Mouse (Mus musculus): ENCODE measurements around the gene Slc4a1ap. TPM values are rescaled to one million over a fixed set of nuclear protein-coding genes. Genes with fewer than 3 reads are reported as not detected.

Slc4a1ap gene
- total and polyA plus RNA-seq, 2 experiments from 2014 or later = 25.6 to 29.3 TPM

- no peak overlapping the region for H3K27ac ChIP-seq (ENCODE audit: low read depth, low read length)
- no peak for TF ChIP-seq CTCF (IDR thresholded peaks at IDR 0.05; ENCODE audit: low read depth)
- H3K27me3 ChIP-seq (ENCODE audit: insufficient read depth, low read length) = no peaks in the 10 kb centered on the region
- no peak overlapping the region for H3K4me3 ChIP-seq (ENCODE audit: low read depth, low read length)
- H3K9ac ChIP-seq = no peak overlapping the region
- 91% methylated on average over 2 of the region's 2 CpGs for WGBS
- no peak overlapping the region for H3K4me2 ChIP-seq (ENCODE audit: low read depth)
- H3K4me1 ChIP-seq (ENCODE audit: insufficient read depth) = no peaks in the 10 kb centered on the region
- ATAC-seq = no peak
- no peaks in the 10 kb centered on the region for H3K9me3 ChIP-seq (ENCODE audit: low read length)
- peaks cover 73% of the 10 kb centered on the region for H3K36me3 ChIP-seq (ENCODE audit: insufficient read depth)
- DNase-seq = no peak
These were observed 8.4 kb downstream of the Slc4a1ap start for GRCm38 (mm10) chr5:31535228-31535627.

DNA sequence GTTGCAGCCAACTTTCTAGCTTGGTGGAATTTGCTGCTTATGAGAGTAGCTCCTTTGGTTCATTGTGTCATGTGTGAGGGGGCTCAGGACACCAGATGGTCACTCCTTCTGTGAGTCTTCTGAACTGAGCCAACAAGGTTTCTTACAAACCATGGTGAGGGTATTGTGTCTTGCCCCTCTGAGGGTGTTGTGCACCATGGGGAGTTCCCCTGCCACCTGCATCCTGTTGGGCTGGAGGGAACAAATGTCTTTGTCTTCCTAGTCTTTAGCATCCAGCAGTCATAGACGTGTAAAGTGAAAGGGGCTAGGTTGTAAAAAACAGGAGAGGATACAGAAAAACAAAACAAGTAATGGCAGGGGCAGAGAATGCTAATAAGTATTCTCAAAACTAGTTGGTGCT is 32.6 kb downstream of the Slc4a1ap start:
- 28% methylated on average over 1 of the region's 1 CpGs for WGBS
- Histone ChIP-seq H3K4me3 (ENCODE audit: low read depth, low read length) (no peak overlapping the region), H3K4me1 (ENCODE audit: insufficient read depth) (no peaks in the 10 kb centered on the region), H3K27ac (ENCODE audit: low read depth, low read length) (no peak overlapping the region), H3K4me2 (ENCODE audit: low read depth) (no peak overlapping the region), H3K36me3 (ENCODE audit: insufficient read depth) (peaks cover 35% of the 10 kb centered on the region), H3K9ac (no peak overlapping the region), H3K27me3 (ENCODE audit: insufficient read depth, low read length) (no peaks in the 10 kb centered on the region), H3K9me3 (ENCODE audit: low read length) (no peaks in the 10 kb centered on the region)
- DNase-seq = no peak
- ATAC-seq = no peak
- TF ChIP-seq CTCF (IDR thresholded peaks at IDR 0.05; ENCODE audit: low read depth) = no peak

DNA sequence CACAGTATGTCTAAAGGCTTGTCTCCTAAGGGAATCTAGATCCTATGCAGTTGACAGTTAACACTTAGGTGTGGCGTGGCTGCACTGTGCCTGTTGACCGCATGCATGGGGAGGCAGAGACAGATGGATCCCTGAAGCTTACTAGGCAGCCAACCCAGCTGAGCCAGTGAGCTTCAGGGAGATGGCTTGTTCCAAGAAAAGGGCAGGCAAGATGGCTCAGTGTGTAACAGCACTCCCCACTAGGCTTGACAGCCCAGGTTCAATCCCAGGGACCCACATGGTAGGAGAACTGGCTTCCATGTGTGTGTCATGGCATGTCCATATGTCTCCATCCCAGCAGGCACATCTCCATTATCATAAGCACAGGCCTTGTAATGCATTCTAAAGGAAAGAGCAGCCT is 33.6 kb downstream of the Slc4a1ap start:
- DNase-seq = no peak
- H3K4me3 ChIP-seq (ENCODE audit: low read depth, low read length) = no peak overlapping the region
- no peaks in the 10 kb centered on the region for H3K4me1 ChIP-seq (ENCODE audit: insufficient read depth)
- peaks cover 28% of the 10 kb centered on the region for H3K36me3 ChIP-seq (ENCODE audit: insufficient read depth)
- TF ChIP-seq CTCF (IDR thresholded peaks at IDR 0.05; ENCODE audit: low read depth) = no peak
- no peaks in the 10 kb centered on the region for H3K9me3 ChIP-seq (ENCODE audit: low read length)
- no peaks in the 10 kb centered on the region for H3K27me3 ChIP-seq (ENCODE audit: insufficient read depth, low read length)
- ATAC-seq = no peak
- no peak overlapping the region for H3K27ac ChIP-seq (ENCODE audit: low read depth, low read length)
- H3K9ac ChIP-seq = no peak overlapping the region
- WGBS = 91% methylated on average over 2 of the region's 2 CpGs
- H3K4me2 ChIP-seq (ENCODE audit: low read depth) = no peak overlapping the region

DNA sequence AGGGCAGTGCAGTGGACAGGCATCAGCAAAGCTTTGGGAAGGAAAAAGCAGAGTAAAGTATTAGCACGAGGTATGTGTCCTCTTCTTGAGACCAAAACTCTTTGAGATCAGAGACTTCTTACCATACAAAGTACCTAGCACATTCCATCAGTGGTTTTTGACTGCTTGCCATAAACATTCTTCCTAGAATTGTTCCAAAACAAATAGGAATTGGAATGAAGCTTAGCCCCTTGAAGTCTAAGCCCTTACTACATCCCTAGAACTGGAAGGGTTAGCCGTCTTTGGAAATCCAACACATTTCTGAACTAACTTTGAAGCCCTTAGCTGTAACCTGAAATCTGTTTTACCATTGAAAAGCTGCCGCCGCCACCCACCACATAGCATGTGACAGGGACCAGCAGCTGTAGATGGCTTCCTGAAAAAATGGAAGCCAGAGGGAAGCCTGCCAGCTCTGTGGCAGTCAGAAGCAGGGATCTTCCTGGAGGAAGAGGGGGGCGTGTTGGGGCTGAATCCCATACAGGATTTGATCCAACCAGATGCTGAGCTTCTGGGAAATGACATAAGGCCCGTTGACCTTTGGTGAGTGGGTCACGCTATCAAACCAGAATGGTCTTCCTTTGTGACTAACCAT is 35.4 kb downstream of the Slc4a1ap start:
- no peak overlapping the region for H3K9ac ChIP-seq
- H3K27me3 ChIP-seq (ENCODE audit: insufficient read depth, low read length) = no peaks in the 10 kb centered on the region
- H3K9me3 ChIP-seq (ENCODE audit: low read length) = no peaks in the 10 kb centered on the region
- 81% methylated on average over 7 of the region's 7 CpGs for WGBS
- peak; percentile 35 for DNase-seq
- H3K27ac ChIP-seq (ENCODE audit: low read depth, low read length) = no peak overlapping the region
- H3K4me3 ChIP-seq (ENCODE audit: low read depth, low read length) = no peak overlapping the region
- no peak for ATAC-seq
- no peak overlapping the region for H3K4me2 ChIP-seq (ENCODE audit: low read depth)
- peaks cover 25% of the 10 kb centered on the region for H3K36me3 ChIP-seq (ENCODE audit: insufficient read depth)
- no peaks in the 10 kb centered on the region for H3K4me1 ChIP-seq (ENCODE audit: insufficient read depth)
- TF ChIP-seq CTCF (IDR thresholded peaks at IDR 0.05; ENCODE audit: low read depth) = no peak

DNA sequence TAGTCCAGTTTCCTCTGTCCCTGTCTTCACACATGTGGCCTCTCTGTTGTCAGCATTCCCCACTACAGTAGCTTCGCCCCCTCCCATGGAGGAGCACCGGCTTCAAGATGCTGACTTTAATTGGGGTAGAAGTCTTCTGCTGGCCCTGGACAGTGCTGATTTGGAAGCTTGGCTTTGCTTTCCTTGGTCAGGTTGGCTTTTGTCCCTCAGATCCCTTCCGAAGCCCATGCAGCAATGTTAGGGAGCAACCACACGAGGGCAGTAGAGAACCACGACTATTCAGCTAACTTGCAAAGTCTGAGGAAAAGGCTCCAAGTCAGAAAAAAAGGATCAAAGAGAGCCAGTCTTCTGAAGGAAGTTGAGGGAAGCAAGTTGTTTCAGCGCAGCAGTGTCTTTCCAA is 36.7 kb downstream of the Slc4a1ap start:
- Histone ChIP-seq H3K4me2 (ENCODE audit: low read depth) (no peak overlapping the region), H3K27ac (ENCODE audit: low read depth, low read length) (no peak overlapping the region), H3K27me3 (ENCODE audit: insufficient read depth, low read length) (no peaks in the 10 kb centered on the region), H3K4me1 (ENCODE audit: insufficient read depth) (no peaks in the 10 kb centered on the region), H3K4me3 (ENCODE audit: low read depth, low read length) (no peak overlapping the region), H3K9me3 (ENCODE audit: low read length) (no peaks in the 10 kb centered on the region), H3K36me3 (ENCODE audit: insufficient read depth) (peaks cover 19% of the 10 kb centered on the region; the same call in 1 of the 2 replicates), H3K9ac (no peak overlapping the region)
- 8% methylated on average over 6 of the region's 6 CpGs for WGBS
- DNase-seq (peak; percentile 90), ATAC-seq (peak; percentile 70)
- peak; percentile 98 for TF ChIP-seq CTCF (IDR thresholded peaks at IDR 0.05; ENCODE audit: low read depth)

GRCm38 (mm10) chr5:31563905-31564304 is 37.1 kb downstream of the Slc4a1ap start:
- no peaks in the 10 kb centered on the region for H3K27me3 ChIP-seq (ENCODE audit: insufficient read depth, low read length)
- no peak overlapping the region for H3K4me2 ChIP-seq (ENCODE audit: low read depth)
- no peaks in the 10 kb centered on the region for H3K4me1 ChIP-seq (ENCODE audit: insufficient read depth)
- no peak overlapping the region for H3K9ac ChIP-seq
- TF ChIP-seq CTCF (IDR thresholded peaks at IDR 0.05; ENCODE audit: low read depth) = no peak
- H3K36me3 ChIP-seq (ENCODE audit: insufficient read depth) = peaks cover 19% of the 10 kb centered on the region; the same call in 1 of the 2 replicates
- H3K27ac ChIP-seq (ENCODE audit: low read depth, low read length) = no peak overlapping the region
- DNase-seq (no peak), ATAC-seq (no peak)
- H3K4me3 ChIP-seq (ENCODE audit: low read depth, low read length) = no peak overlapping the region
- WGBS = 40% methylated on average over 7 of the region's 7 CpGs
- H3K9me3 ChIP-seq (ENCODE audit: low read length) = no peaks in the 10 kb centered on the region

GRCm38 (mm10) chr5:31564976-31565375 is 38.2 kb downstream of the Slc4a1ap start:
- Histone ChIP-seq H3K27me3 (ENCODE audit: insufficient read depth, low read length) (no peaks in the 10 kb centered on the region), H3K36me3 (ENCODE audit: insufficient read depth) (peaks cover 10% of the 10 kb centered on the region; the same call in 1 of the 2 replicates), H3K9ac (no peak overlapping the region), H3K4me3 (ENCODE audit: low read depth, low read length) (no peak overlapping the region), H3K4me1 (ENCODE audit: insufficient read depth) (no peaks in the 10 kb centered on the region), H3K27ac (ENCODE audit: low read depth, low read length) (no peak overlapping the region), H3K9me3 (ENCODE audit: low read length) (no peaks in the 10 kb centered on the region), H3K4me2 (ENCODE audit: low read depth) (no peak overlapping the region)
- no peak for TF ChIP-seq CTCF (IDR thresholded peaks at IDR 0.05; ENCODE audit: low read depth)
- no peak for ATAC-seq
- WGBS = 87% methylated on average over 4 of the region's 4 CpGs
- no peak for DNase-seq
